Mouse (Mus musculus) G1E-ER4 (cell line): ENCODE measurements around the gene Sdc3. TPM values are rescaled to one million over a fixed set of nuclear protein-coding genes. Genes with fewer than 3 reads are reported as not detected.

Source experiments
- GATA1 ChIP-seq: IDR thresholded peaks from one replicate; pipeline ENCODE4 v1.8.0; 2012; ENCODE audit warnings: low read length, inconsistent platforms
- polyA plus RNA-seq: library from polyadenylated mRNA; stranded (reverse); fragments of >175 nt; gene quantifications from 2 replicates; pipeline ENCODE4 v1.2.3, GENCODE M21; 2012

Sdc3 gene
- polyA plus RNA-seq, 1 experiment = not detected

GRCm38 (mm10) chr4:130836281-130837061 lies 44.1 kb downstream of the Sdc3 start:
- no peak for TF ChIP-seq GATA1

- TF ChIP-seq GATA1 = no peak
Observed at GRCm38 (mm10) chr4:130838585-130838984, 46.2 kb downstream of the Sdc3 start.

GRCm38 (mm10) chr4:130841107-130841840 lies 48.9 kb downstream of the Sdc3 start:
- no peak for TF ChIP-seq GATA1

- TF ChIP-seq GATA1 = no peak
Observed at GRCm38 (mm10) chr4:130848814-130849213, 56.5 kb downstream of the Sdc3 start.

GRCm38 (mm10) chr4:130857661-130858060 lies 65.3 kb downstream of the Sdc3 start:
- TF ChIP-seq GATA1 = no peak

- TF ChIP-seq GATA1 = no peak
Observed at GRCm38 (mm10) chr4:130858880-130859279, 66.5 kb downstream of the Sdc3 start.

- no peak for TF ChIP-seq GATA1
Observed at GRCm38 (mm10) chr4:130859467-130859866, 67.1 kb downstream of the Sdc3 start.

GRCm38 (mm10) chr4:130860902-130861652 lies 68.7 kb downstream of the Sdc3 start:
- no peak for TF ChIP-seq GATA1

GRCm38 (mm10) chr4:130861653-130862208 lies 69.4 kb downstream of the Sdc3 start:
- TF ChIP-seq GATA1 = no peak

- no peak for TF ChIP-seq GATA1
Observed at GRCm38 (mm10) chr4:130862538-130862937, 70.2 kb downstream of the Sdc3 start.

- no peak for TF ChIP-seq GATA1
Observed at GRCm38 (mm10) chr4:130865460-130865859, 73.1 kb downstream of the Sdc3 start.

- TF ChIP-seq GATA1 = no peak
Observed at GRCm38 (mm10) chr4:130865901-130866371, 73.6 kb downstream of the Sdc3 start.

GRCm38 (mm10) chr4:130867940-130868339 lies 75.6 kb downstream of the Sdc3 start:
- no peak for TF ChIP-seq GATA1

GRCm38 (mm10) chr4:130868803-130869202 lies 76.5 kb downstream of the Sdc3 start:
- TF ChIP-seq GATA1 = no peak

GRCm38 (mm10) chr4:130872414-130872813 lies 80.1 kb downstream of the Sdc3 start:
- no peak for TF ChIP-seq GATA1

GRCm38 (mm10) chr4:130873440-130873839 lies 81.1 kb downstream of the Sdc3 start:
- no peak for TF ChIP-seq GATA1

GRCm38 (mm10) chr4:130874601-130875000 lies 82.3 kb downstream of the Sdc3 start:
- TF ChIP-seq GATA1 = no peak

Other genes starting within 250 kb of the Sdc3 start
- gene Nkain1, start 218.4 kb upstream of the Sdc3 start, polyA plus RNA-seq = not detected in 2 replicates
- gene Pum1, start 129.2 kb upstream of the Sdc3 start, polyA plus RNA-seq = 34.2 and 45.2 TPM in 2 replicates
- gene Laptm5, start 120.6 kb downstream of the Sdc3 start, polyA plus RNA-seq = 193 and 288 TPM in 2 replicates
- 0.11 and 0.15 TPM in 2 replicates for gene Matn1, start 151.8 kb downstream of the Sdc3 start, polyA plus RNA-seq